In genomic region chr9:20705981-20706380, GRCm38 (mm10) we compare ENCODE assay signal across 23 mouse cellular contexts. TPM values are rescaled to one million over a fixed set of nuclear protein-coding genes. Genes with fewer than 3 reads are reported as not detected.
DNase-seq lines count a peak whose midpoint lies in the region; ATAC-seq and TF ChIP-seq lines count a peak whose summit lies in the region.
"Had no signal": no experiment of that assay in that cellular context is flagged by ENCODE, and none has a peak within 500 bp of the region (broad histone marks: within the 10 kb centered on the region; RNA-seq: fewer than 3 reads in every experiment).

No protein-coding gene starts in this region.

- no peak overlapping the region for H3K4me3 ChIP-seq in left cerebral cortex, adult 2 months
- no peak overlapping the region for H3K4me3 ChIP-seq in MEL (ENCODE audit: control insufficient read depth in 1 of 2, insufficient read depth in 1 of 2, low read depth in 2 of 2, low read length in 2 of 2)
- H3K4me3 ChIP-seq: embryonic facial prominence, embryonic 13.5 days; forebrain, embryonic 12.5 days; heart, embryonic 10.5 days; hindbrain, embryonic 12.5 days had no signal

- intact Hi-C loops in left cerebral cortex, adult 2 months (cut with DNase I): no loop called here
- intact Hi-C loops in left cerebral cortex, postnatal 14 days (cut with DNase I): no loop called here

- no peak overlapping the region for H3K9ac ChIP-seq in MEL (ENCODE audit: control insufficient read depth, low read depth, low read length, poor library complexity, severe bottlenecking)
- H3K9ac ChIP-seq: embryonic facial prominence, embryonic 13.5 days; forebrain, embryonic 12.5 days had no signal

- no peaks in the 10 kb centered on the region for H3K9me3 ChIP-seq in MEL (replicated peaks; ENCODE audit: insufficient read depth, low read length)
- H3K9me3 ChIP-seq: embryonic facial prominence, embryonic 13.5 days; forebrain, embryonic 12.5 days; G1E; heart, embryonic 10.5 days; hindbrain, embryonic 12.5 days had no signal

- no peak overlapping the region for H3K27ac ChIP-seq in left cerebral cortex, adult 2 months
- H3K27ac ChIP-seq in MEL (ENCODE audit: control insufficient read depth, low read depth, low read length): no peak overlapping the region
- H3K27ac ChIP-seq: embryonic facial prominence, embryonic 13.5 days; forebrain, embryonic 12.5 days; heart, embryonic 10.5 days; hindbrain, embryonic 12.5 days had no signal

- DNase-seq in CD4-positive, CD25-positive, alpha-beta regulatory T cell, adult 2 months (ENCODE audit: low read depth, low spot score): peak; percentile 20
- no peak for DNase-seq in left cerebral cortex, adult 2 months (ENCODE audit: extremely low spot score in 1 of 2, low spot score in 2 of 2)
- no peak for DNase-seq in left cerebral cortex, postnatal 14 days (ENCODE audit: low spot score in 2 of 2)
- peak; percentile 66 for DNase-seq in MEL (ENCODE audit: low read depth, low spot score)
- peak; percentile 17 to 24 for DNase-seq in thymus, postnatal 36 days
- DNase-seq in adrenal gland, postnatal 25 days: no peak
- DNase-seq in cerebellum, postnatal 10 days: no peak
- DNase-seq: adrenal gland, postnatal 10 days; cerebellum, adult 11-12 months; cerebellum, adult 9-10 months; cerebellum, postnatal 36 days; gastrocnemius, postnatal 25 days; heart, postnatal 10 days; heart, postnatal 4 days had no signal

- no peak for ATAC-seq in CD4-positive, CD25-positive, alpha-beta regulatory T cell, adult 4 months
- ATAC-seq: forebrain, embryonic 16.5 days; hindbrain, embryonic 16.5 days had no signal

- no peaks in the 10 kb centered on the region for H3K79me2 ChIP-seq in MEL (ENCODE audit: control insufficient read depth, insufficient read depth, low read length, poor library complexity)

- no peak for TF ChIP-seq EP300 in MEL (IDR thresholded peaks at IDR 0.05; ENCODE audit: low read depth in 1 of 2, low read length in 2 of 2)

- TF ChIP-seq RAD21 in MEL (IDR thresholded peaks at IDR 0.05; ENCODE audit: low read depth, low read length): peak; percentile 49

- H3K27me3 ChIP-seq in MEL (ENCODE audit: control insufficient read depth in 1 of 2, insufficient read depth in 2 of 2, low read length in 2 of 2): peaks cover 2% of the 10 kb centered on the region in 2 experiments; a peak in 1 of 4 replicates
- H3K27me3 ChIP-seq: embryonic facial prominence, embryonic 13.5 days; forebrain, embryonic 12.5 days; hindbrain, embryonic 12.5 days had no signal

- H3K36me3 ChIP-seq in MEL (ENCODE audit: control insufficient read depth in 1 of 2, insufficient read depth in 2 of 2, low read length in 2 of 2): no peaks in the 10 kb centered on the region
- H3K36me3 ChIP-seq: embryonic facial prominence, embryonic 13.5 days; forebrain, embryonic 12.5 days; G1E; heart, embryonic 10.5 days; hindbrain, embryonic 12.5 days had no signal

- peak; percentile 17 for TF ChIP-seq CTCF in left cerebral cortex, adult 2 months (IDR thresholded peaks at IDR 0.05)
- TF ChIP-seq CTCF in MEL (IDR thresholded peaks at IDR 0.05 in 2 of 3, conservative IDR thresholded peaks at IDR 0.05 in 1 of 3; ENCODE audit: control insufficient read depth in 1 of 3, insufficient read depth in 1 of 3, low read depth in 2 of 3, low read length in 3 of 3, poor library complexity in 1 of 3, severe bottlenecking in 1 of 3): peak in 2 of 3 experiments; percentile 38 to 66; a peak in 4 of 6 replicates

- no peak for TF ChIP-seq POLR2A in MEL (IDR thresholded peaks at IDR 0.05; ENCODE audit: control insufficient read depth in 1 of 2, insufficient read depth in 1 of 2, low read depth in 1 of 2, low read length in 2 of 2, poor library complexity in 1 of 2)

- no peaks in the 10 kb centered on the region for H3K4me1 ChIP-seq in MEL (ENCODE audit: control insufficient read depth in 1 of 2, insufficient read depth in 2 of 2, low read length in 2 of 2)
- H3K4me1 ChIP-seq: embryonic facial prominence, embryonic 13.5 days; heart, embryonic 10.5 days had no signal

TF ChIP-seq in MEL, 35 proteins besides CTCF, POLR2A, EP300 and RAD21:
- TF ChIP-seq ETS1 (IDR thresholded peaks at IDR 0.05; ENCODE audit: low read depth, low read length): no peak
- peak; percentile 77 for TF ChIP-seq SMC3 (IDR thresholded peaks at IDR 0.05; ENCODE audit: low read depth, low read length)
- TF ChIP-seq MYC (IDR thresholded peaks at IDR 0.05; ENCODE audit: low read depth, low read length): no peak
- TF ChIP-seq RCOR1 (IDR thresholded peaks at IDR 0.05; ENCODE audit: low read depth, low read length): no peak
- TF ChIP-seq MEF2A (IDR thresholded peaks at IDR 0.05; ENCODE audit: extremely low read depth, insufficient replicate concordance, low read depth, low read length, poor library complexity, severe bottlenecking): no peak
- TF ChIP-seq TBP (IDR thresholded peaks at IDR 0.05; ENCODE audit: low read depth, low read length): no peak
- TF ChIP-seq ZKSCAN1 (IDR thresholded peaks at IDR 0.05; ENCODE audit: low read depth, low read length): no peak
- no peak for TF ChIP-seq UBTF (IDR thresholded peaks at IDR 0.05; ENCODE audit: borderline replicate concordance, insufficient read depth, low read depth, low read length)
- TF ChIP-seq SIN3A (IDR thresholded peaks at IDR 0.05; ENCODE audit: low read length): no peak
- TF ChIP-seq ELF1 (IDR thresholded peaks at IDR 0.05; ENCODE audit: low read depth, low read length): no peak
- no peak for TF ChIP-seq NELFE (IDR thresholded peaks at IDR 0.05; ENCODE audit: low read depth, low read length)
- TF ChIP-seq BHLHE40 (IDR thresholded peaks at IDR 0.05; ENCODE audit: borderline replicate concordance, low read depth, low read length): no peak
- TF ChIP-seq ZC3H11A (IDR thresholded peaks at IDR 0.05; ENCODE audit: low read depth, low read length): peak; percentile 42; the same call in 1 of the 2 replicates
- no peak for TF ChIP-seq POLR2AphosphoS5 (IDR thresholded peaks at IDR 0.05; ENCODE audit: borderline replicate concordance, low read depth, low read length)
TF ChIP-seq in MEL: peak in this region for 2.

RNA-seq across cellular contexts. Expression of gene Olfm2, which starts 40.2 kb away (rescaled TPM):
- polyA plus RNA-seq in CD4-positive, CD25-positive, alpha-beta regulatory T cell, adult 4 months (2017; shearing (Covaris generic)): under 1 TPM in 1 of 2 experiments, not detected in 1; 0.44 TPM
- total RNA-seq in left cerebral cortex, adult 2 months (2021): 100 to 1,000 TPM; 152 TPM
- 100 to 1,000 TPM; 205 to 210 TPM for total RNA-seq in left cerebral cortex, postnatal 14 days (2021)
- total RNA-seq in MEL (2012; rRNA removed): 0.26 and 0.54 TPM in 2 replicates
- polyA plus RNA-seq in MEL (2012; ENCODE audit: insufficient read depth in 1 of 2, insufficient read length in 2 of 2, low read depth in 1 of 2, low replicate concordance in 2 of 2, missing spikeins in 1 of 2): 1 to 10 TPM in 1 of 2 experiments, not detected in 1; 1.9 TPM
- 0.46 and 0.52 TPM in 2 replicates for total RNA-seq in adrenal gland, postnatal 25 days (2021)
- total RNA-seq: G1E; granulocyte monocyte progenitor cell, adult 5-6 weeks had no signal
- polyA plus RNA-seq: G1E had no signal

RNA-seq across cellular contexts. Expression of gene Pin1, which starts 54.1 kb away (rescaled TPM):
- polyA plus RNA-seq in CD4-positive, CD25-positive, alpha-beta regulatory T cell, adult 4 months (2017; shearing (Covaris generic)): 10 to 100 TPM; 19.7 to 22.9 TPM
- total RNA-seq in left cerebral cortex, adult 2 months (2021): 10 to 100 TPM; 40.0 to 41.5 TPM
- total RNA-seq in left cerebral cortex, postnatal 14 days (2021): 10 to 100 TPM; 46.0 to 46.7 TPM
- total RNA-seq in MEL (2012; rRNA removed): 179 and 202 TPM in 2 replicates
- polyA plus RNA-seq in MEL (2012; ENCODE audit: insufficient read depth in 1 of 2, insufficient read length in 2 of 2, low read depth in 1 of 2, low replicate concordance in 2 of 2, missing spikeins in 1 of 2): 100 to 1,000 TPM; 136 to 201 TPM
- 21.6 and 24.8 TPM in 2 replicates for total RNA-seq in adrenal gland, postnatal 25 days (2021)

Comparison
In these comparisons a context has a peak if more than half of its experiments do, and no peak if none do; other contexts are left out.
1. DNase-seq: peak in CD4-positive, CD25-positive, alpha-beta regulatory T cell, adult 2 months (single experiment), MEL (single experiment) and thymus, postnatal 36 days (2 of 2); none in left cerebral cortex, adult 2 months (0 of 2), left cerebral cortex, postnatal 14 days (0 of 2), adrenal gland, postnatal 25 days (single experiment) and cerebellum, postnatal 10 days (0 of 2).
2. RNA of gene Olfm2, which starts 40.2 kb away (total RNA-seq): 205 to 210 TPM in left cerebral cortex, postnatal 14 days and 152 TPM in left cerebral cortex, adult 2 months; 0.26 to 0.54 TPM in MEL and 0.46 to 0.52 TPM in adrenal gland, postnatal 25 days; every median in the first group is over 10 times any median in the second.